Comparison of ENCODE assay signal across 18 mouse cellular contexts in genomic region chr2:7367738-7368137, GRCm38 (mm10).
"Had no signal": no experiment of that assay in that cellular context is flagged by ENCODE, and none has a peak within 500 bp of the region (broad histone marks: within the 10 kb centered on the region; RNA-seq: fewer than 3 reads in every experiment).

No protein-coding gene starts in this region.

- DNase-seq: lung, embryonic 14.5 days; lung, postnatal 10 days; lung, postnatal 4 days; midbrain, embryonic 14.5 days; retina, postnatal 1 day; right cerebral cortex, adult 18-20 months; right cerebral cortex, postnatal 25 days; right cerebral cortex, postnatal 4 days; spleen, adult 18-20 months; thymus, adult 18-20 months; thymus, postnatal 14 days; thymus, postnatal 36 days had no signal

- H3K27ac ChIP-seq: midbrain, embryonic 10.5 days; midbrain, embryonic 12.5 days; neural tube, embryonic 13.5 days; neural tube, embryonic 15.5 days had no signal

- H3K4me3 ChIP-seq: midbrain, embryonic 10.5 days; midbrain, embryonic 12.5 days; myocyte; neural tube, embryonic 13.5 days; neural tube, embryonic 15.5 days had no signal

- ATAC-seq: midbrain, embryonic 16.5 days had no signal
